Mouse (Mus musculus): ENCODE results near the gene Eml4.

Gene Eml4

GRCm38 (mm10) chr17:83387161-83387560 is 36.4 kb downstream of the Eml4 start:
- DNase-seq, result peak; percentile 14

GRCm38 (mm10) chr17:83394013-83394412 is 43.3 kb downstream of the Eml4 start:
- no peak for DNase-seq

GRCm38 (mm10) chr17:83397571-83398100 is 46.9 kb downstream of the Eml4 start:
- no peak for DNase-seq

GRCm38 (mm10) chr17:83398756-83399155 is 48.0 kb downstream of the Eml4 start:
- no peak for DNase-seq

GRCm38 (mm10) chr17:83430607-83431006 is 79.9 kb downstream of the Eml4 start:
- DNase-seq, result no peak

- DNase-seq, result no peak
These were observed 92.7 kb downstream of the Eml4 start for GRCm38 (mm10) chr17:83443406-83443805.

- no peak for DNase-seq
These were observed 98.9 kb downstream of the Eml4 start for GRCm38 (mm10) chr17:83449583-83449982.

- no peak for DNase-seq
These were observed 100.6 kb downstream of the Eml4 start for GRCm38 (mm10) chr17:83451367-83451766.

GRCm38 (mm10) chr17:83451796-83452195 is 101.1 kb downstream of the Eml4 start:
- DNase-seq, result no peak

- no peak for DNase-seq
These were observed 101.7 kb downstream of the Eml4 start for GRCm38 (mm10) chr17:83452451-83452850.

- no peak for DNase-seq
These were observed 102.9 kb downstream of the Eml4 start for GRCm38 (mm10) chr17:83453587-83453986.

GRCm38 (mm10) chr17:83457271-83457670 is 106.5 kb downstream of the Eml4 start:
- no peak for DNase-seq

- DNase-seq, result no peak
These were observed 115.2 kb downstream of the Eml4 start for GRCm38 (mm10) chr17:83465969-83466368.

GRCm38 (mm10) chr17:83466697-83467251 is 116.0 kb downstream of the Eml4 start:
- no peak for DNase-seq

GRCm38 (mm10) chr17:83469586-83469985 is 118.9 kb downstream of the Eml4 start:
- no peak for DNase-seq

GRCm38 (mm10) chr17:83477089-83477488 is 126.4 kb downstream of the Eml4 start:
- no peak for DNase-seq

GRCm38 (mm10) chr17:83481551-83481950 is 130.8 kb downstream of the Eml4 start:
- no peak for DNase-seq

GRCm38 (mm10) chr17:83482817-83483536 is 132.2 kb downstream of the Eml4 start:
- no peak for DNase-seq

GRCm38 (mm10) chr17:83483784-83484183 is 133.1 kb downstream of the Eml4 start:
- no peak for DNase-seq

GRCm38 (mm10) chr17:83487762-83488161 is 137.0 kb downstream of the Eml4 start:
- no peak for DNase-seq

GRCm38 (mm10) chr17:83498889-83499288 is 148.2 kb downstream of the Eml4 start:
- DNase-seq, result no peak

- no peak for DNase-seq
These were observed 149.0 kb downstream of the Eml4 start for GRCm38 (mm10) chr17:83499692-83500091.

- no peak for DNase-seq
These were observed 153.0 kb downstream of the Eml4 start for GRCm38 (mm10) chr17:83503693-83504092.

- no peak for DNase-seq
These were observed 161.4 kb downstream of the Eml4 start for GRCm38 (mm10) chr17:83512130-83512529.
